Mouse (Mus musculus): ENCODE measurements at regions not wholly inside any gene's neighbourhood (a gene's known extent, or its start where the extent isn't known, plus 50 kb on each side); places are given as distances from the start of the nearest gene placed in this dataset.
A peak's percentile ranks its signal among the peaks of the same experiment; 100 is the strongest.

DNA sequence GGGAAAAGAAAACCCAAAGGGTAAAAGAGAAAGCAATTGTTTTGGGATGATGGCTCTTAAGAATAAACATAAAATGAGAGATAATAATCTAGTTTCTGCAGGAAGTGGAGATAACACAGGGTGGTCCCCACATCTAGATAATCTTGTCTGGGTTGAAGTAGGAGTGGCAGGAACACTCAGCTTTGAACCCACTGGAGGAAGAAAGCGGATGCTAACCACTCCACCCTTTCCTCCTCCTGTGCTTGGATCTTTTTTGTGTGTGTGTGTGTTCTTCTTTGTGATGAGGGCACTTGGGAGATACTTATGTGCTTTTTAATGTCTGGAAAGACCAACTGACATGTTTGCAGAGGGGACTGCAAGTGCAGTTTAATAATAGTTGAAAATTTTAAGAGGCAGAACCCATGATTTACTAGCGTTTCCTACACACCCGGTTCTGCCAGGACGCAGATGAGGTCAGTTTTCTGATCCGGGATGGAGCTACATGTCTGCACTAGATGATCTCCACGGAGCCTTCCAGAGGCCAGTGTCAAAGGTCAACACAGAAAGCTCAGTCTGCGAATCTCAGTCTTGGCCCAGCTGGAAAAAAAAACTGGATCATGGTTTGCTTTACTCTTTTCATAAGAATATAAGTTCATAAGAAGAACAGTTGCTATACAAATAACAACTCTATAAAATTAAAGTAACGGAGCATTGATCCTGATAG lies 82.7 kb downstream of the Gm13691 start:
- no peaks in the 10 kb centered on the region for H3K27me3 ChIP-seq (ENCODE audit: insufficient read depth, low read length)
- H3K4me1 ChIP-seq (ENCODE audit: insufficient read depth) = no peaks in the 10 kb centered on the region
- WGBS (ENCODE audit: insufficient replicate concordance) = 58% methylated on average over 8 of the region's 8 CpGs
- TF ChIP-seq EP300 (IDR thresholded peaks at IDR 0.05; ENCODE audit: low read depth) = no peak
- TF ChIP-seq CTCF (IDR thresholded peaks at IDR 0.05; ENCODE audit: low read depth) = no peak
- no peak overlapping the region for H3K4me2 ChIP-seq (ENCODE audit: low read depth, low read length)
- H3K27ac ChIP-seq (ENCODE audit: low read depth) = no peak overlapping the region
- H3K9ac ChIP-seq (replicated peaks) = no peak overlapping the region
- DNase-seq (no peak), ATAC-seq (no peak)
- H3K9me3 ChIP-seq (ENCODE audit: low read length) = no peaks in the 10 kb centered on the region
- no peaks in the 10 kb centered on the region for H3K36me3 ChIP-seq (replicated peaks; ENCODE audit: insufficient read depth, low read length)
- no peak overlapping the region for H3K4me3 ChIP-seq (ENCODE audit: low read depth, low read length)

DNA sequence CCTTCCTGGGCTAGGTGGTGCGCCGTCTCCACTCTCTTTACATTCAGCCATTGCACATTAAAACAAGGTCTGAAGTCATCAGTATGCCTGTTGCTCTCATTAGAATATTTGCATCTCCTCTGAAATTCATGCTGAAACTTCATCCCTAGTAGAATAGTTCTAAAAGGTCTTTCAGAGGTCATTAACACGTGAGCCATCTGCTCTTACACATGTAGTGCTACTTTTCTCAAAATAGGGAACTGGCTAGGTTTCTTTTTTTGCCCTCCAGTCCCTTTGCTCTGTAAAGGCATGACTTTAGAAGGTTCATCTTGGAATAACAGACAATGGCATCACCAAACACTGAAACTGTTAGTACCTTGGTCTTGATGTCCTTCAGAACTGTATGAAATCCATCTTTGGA lies 85.6 kb downstream of the Gm13691 start:
- H3K27me3 ChIP-seq (ENCODE audit: insufficient read depth, low read length) = no peaks in the 10 kb centered on the region
- no peaks in the 10 kb centered on the region for H3K36me3 ChIP-seq (replicated peaks; ENCODE audit: insufficient read depth, low read length)
- no peak overlapping the region for H3K9ac ChIP-seq (replicated peaks)
- H3K4me3 ChIP-seq (ENCODE audit: low read depth, low read length) = no peak overlapping the region
- DNase-seq (no peak), ATAC-seq (no peak)
- no peak overlapping the region for H3K4me2 ChIP-seq (ENCODE audit: low read depth, low read length)
- TF ChIP-seq CTCF (IDR thresholded peaks at IDR 0.05; ENCODE audit: low read depth) (no peak), EP300 (IDR thresholded peaks at IDR 0.05; ENCODE audit: low read depth) (no peak)
- 71% methylated on average over 3 of the region's 3 CpGs for WGBS (ENCODE audit: insufficient replicate concordance)
- H3K27ac ChIP-seq (ENCODE audit: low read depth) = no peak overlapping the region
- no peaks in the 10 kb centered on the region for H3K9me3 ChIP-seq (ENCODE audit: low read length)
- no peaks in the 10 kb centered on the region; the same call in 1 of the 2 replicates for H3K4me1 ChIP-seq (ENCODE audit: insufficient read depth)

DNA sequence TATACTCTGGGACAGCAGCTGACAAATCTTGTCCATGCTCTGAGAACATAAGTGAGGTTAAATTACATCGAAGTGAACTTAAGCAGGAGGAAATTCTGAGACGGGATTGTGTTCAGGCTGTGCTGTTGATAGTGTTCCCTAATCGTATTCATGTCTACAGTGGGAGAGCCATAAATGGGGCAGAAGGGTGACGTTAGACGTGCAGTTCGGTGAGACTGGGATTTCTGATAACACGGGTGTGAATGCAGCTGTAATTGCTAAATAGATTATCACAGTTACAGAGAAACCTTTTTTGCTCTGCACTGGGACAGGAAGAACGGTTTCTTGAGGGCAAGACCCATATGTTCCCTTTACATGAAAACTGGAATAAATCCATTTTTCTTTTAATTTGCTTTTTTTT lies 88.9 kb downstream of the Gm13691 start:
- peak; percentile 89 for TF ChIP-seq EP300 (IDR thresholded peaks at IDR 0.05; ENCODE audit: low read depth)
- no peak for TF ChIP-seq CTCF (IDR thresholded peaks at IDR 0.05; ENCODE audit: low read depth)
- H3K9me3 ChIP-seq (ENCODE audit: low read length) = no peaks in the 10 kb centered on the region
- H3K9ac ChIP-seq (replicated peaks) = no peak overlapping the region
- H3K27ac ChIP-seq (ENCODE audit: low read depth) = peak overlapping the region; percentile 19; the same call in 1 of the 2 replicates
- no peak overlapping the region for H3K4me2 ChIP-seq (ENCODE audit: low read depth, low read length)
- no peaks in the 10 kb centered on the region for H3K36me3 ChIP-seq (replicated peaks; ENCODE audit: insufficient read depth, low read length)
- no peak for DNase-seq
- ATAC-seq = peak; percentile 92
- WGBS (ENCODE audit: insufficient replicate concordance) = 51% methylated on average over 8 of the region's 8 CpGs
- no peak overlapping the region for H3K4me3 ChIP-seq (ENCODE audit: low read depth, low read length)
- no peaks in the 10 kb centered on the region; the same call in 1 of the 2 replicates for H3K4me1 ChIP-seq (ENCODE audit: insufficient read depth)
- no peaks in the 10 kb centered on the region for H3K27me3 ChIP-seq (ENCODE audit: insufficient read depth, low read length)

DNA sequence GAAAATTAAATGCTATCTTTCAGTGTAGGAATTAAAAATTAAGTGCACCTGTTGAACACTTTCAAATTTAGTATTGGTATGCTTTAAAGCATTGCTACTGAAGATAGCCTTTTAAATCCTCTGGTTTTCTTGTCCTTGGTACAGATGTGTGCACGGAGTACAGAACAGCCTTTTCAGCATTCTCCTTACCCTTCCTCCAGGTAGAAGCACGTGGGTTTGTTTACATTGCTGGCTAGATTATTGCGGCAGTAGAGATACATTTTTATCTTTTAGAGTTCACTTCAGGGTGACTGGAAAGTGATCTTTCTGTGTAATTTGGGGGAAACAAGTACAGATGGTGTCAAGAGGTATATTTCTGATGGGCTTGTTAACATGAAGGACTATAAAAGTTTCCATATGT lies 89.9 kb downstream of the Gm13691 start:
- Histone ChIP-seq H3K9ac (replicated peaks) (no peak overlapping the region), H3K27ac (ENCODE audit: low read depth) (no peak overlapping the region), H3K27me3 (ENCODE audit: insufficient read depth, low read length) (no peaks in the 10 kb centered on the region), H3K4me1 (ENCODE audit: insufficient read depth) (no peaks in the 10 kb centered on the region; the same call in 1 of the 2 replicates), H3K4me2 (ENCODE audit: low read depth, low read length) (no peak overlapping the region), H3K4me3 (ENCODE audit: low read depth, low read length) (no peak overlapping the region), H3K36me3 (replicated peaks; ENCODE audit: insufficient read depth, low read length) (no peaks in the 10 kb centered on the region), H3K9me3 (ENCODE audit: low read length) (no peaks in the 10 kb centered on the region)
- ATAC-seq (no peak), DNase-seq (no peak)
- WGBS (ENCODE audit: insufficient replicate concordance) = 36% methylated on average over 3 of the region's 3 CpGs
- TF ChIP-seq CTCF (IDR thresholded peaks at IDR 0.05; ENCODE audit: low read depth) (no peak), EP300 (IDR thresholded peaks at IDR 0.05; ENCODE audit: low read depth) (no peak)

DNA sequence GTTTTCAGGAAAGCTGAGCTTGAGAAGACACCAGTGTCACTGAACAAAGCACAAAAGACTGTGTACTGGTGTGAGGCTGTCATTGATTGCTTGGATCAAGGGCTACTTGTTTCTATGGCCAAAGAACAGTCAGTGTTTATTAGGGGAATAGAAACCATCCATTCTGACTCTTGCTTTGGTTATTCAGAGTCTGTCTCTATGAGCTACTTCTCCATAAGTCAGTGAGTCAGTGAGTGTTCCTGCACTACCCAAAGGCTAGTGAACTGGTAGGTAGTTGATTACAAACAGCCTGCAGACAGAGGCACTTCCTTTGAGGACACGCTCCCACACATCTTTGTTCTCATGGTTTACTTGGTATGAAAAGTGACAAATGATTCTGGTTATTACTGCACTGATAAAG lies 104.4 kb downstream of the Gm13691 start:
- no peak overlapping the region for H3K4me2 ChIP-seq (ENCODE audit: low read depth, low read length)
- no peaks in the 10 kb centered on the region for H3K27me3 ChIP-seq (ENCODE audit: insufficient read depth, low read length)
- no peak overlapping the region for H3K9ac ChIP-seq (replicated peaks)
- DNase-seq = no peak
- ATAC-seq = no peak
- H3K36me3 ChIP-seq (replicated peaks; ENCODE audit: insufficient read depth, low read length) = no peaks in the 10 kb centered on the region
- no peaks in the 10 kb centered on the region for H3K9me3 ChIP-seq (ENCODE audit: low read length)
- no peak for TF ChIP-seq CTCF (IDR thresholded peaks at IDR 0.05; ENCODE audit: low read depth)
- TF ChIP-seq EP300 (IDR thresholded peaks at IDR 0.05; ENCODE audit: low read depth) = no peak
- 84% methylated on average over 1 of the region's 1 CpGs for WGBS (ENCODE audit: insufficient replicate concordance)
- H3K4me1 ChIP-seq (ENCODE audit: insufficient read depth) = no peaks in the 10 kb centered on the region
- H3K27ac ChIP-seq (ENCODE audit: low read depth) = no peak overlapping the region
- no peak overlapping the region for H3K4me3 ChIP-seq (ENCODE audit: low read depth, low read length)

DNA sequence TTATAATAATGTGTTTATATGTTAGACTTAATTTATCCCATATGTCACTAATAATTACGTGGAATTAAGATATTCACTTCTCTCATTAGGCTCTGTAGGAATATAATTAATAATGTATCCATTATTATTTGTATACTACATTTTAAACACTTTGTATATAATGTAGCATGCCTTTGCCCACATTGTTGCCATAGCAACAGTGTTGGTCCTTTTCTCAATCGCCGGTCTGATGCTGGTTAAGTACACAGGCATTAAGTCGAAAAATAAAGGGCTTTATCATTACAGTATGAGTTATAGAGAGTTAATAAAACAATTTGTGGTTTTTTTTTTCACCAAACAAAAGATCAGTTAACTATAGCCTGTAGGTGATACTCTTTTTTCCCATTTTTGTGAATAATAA lies 108.4 kb downstream of the Gm13691 start:
- 81% methylated on average over 4 of the region's 4 CpGs for WGBS (ENCODE audit: insufficient replicate concordance)
- H3K27me3 ChIP-seq (ENCODE audit: insufficient read depth, low read length) = no peaks in the 10 kb centered on the region
- ATAC-seq (no peak), DNase-seq (no peak)
- no peak overlapping the region for H3K9ac ChIP-seq (replicated peaks)
- H3K4me2 ChIP-seq (ENCODE audit: low read depth, low read length) = no peak overlapping the region
- no peak overlapping the region for H3K4me3 ChIP-seq (ENCODE audit: low read depth, low read length)
- no peak overlapping the region for H3K27ac ChIP-seq (ENCODE audit: low read depth)
- no peak for TF ChIP-seq CTCF (IDR thresholded peaks at IDR 0.05; ENCODE audit: low read depth)
- TF ChIP-seq EP300 (IDR thresholded peaks at IDR 0.05; ENCODE audit: low read depth) = no peak
- H3K9me3 ChIP-seq (ENCODE audit: low read length) = no peaks in the 10 kb centered on the region
- H3K4me1 ChIP-seq (ENCODE audit: insufficient read depth) = no peaks in the 10 kb centered on the region
- H3K36me3 ChIP-seq (replicated peaks; ENCODE audit: insufficient read depth, low read length) = no peaks in the 10 kb centered on the region

Measured in liver, postnatal 0 days (tissue).